Mouse (Mus musculus): ENCODE measurements around the gene Ctnna2.

Ctnna2 gene

DNA sequence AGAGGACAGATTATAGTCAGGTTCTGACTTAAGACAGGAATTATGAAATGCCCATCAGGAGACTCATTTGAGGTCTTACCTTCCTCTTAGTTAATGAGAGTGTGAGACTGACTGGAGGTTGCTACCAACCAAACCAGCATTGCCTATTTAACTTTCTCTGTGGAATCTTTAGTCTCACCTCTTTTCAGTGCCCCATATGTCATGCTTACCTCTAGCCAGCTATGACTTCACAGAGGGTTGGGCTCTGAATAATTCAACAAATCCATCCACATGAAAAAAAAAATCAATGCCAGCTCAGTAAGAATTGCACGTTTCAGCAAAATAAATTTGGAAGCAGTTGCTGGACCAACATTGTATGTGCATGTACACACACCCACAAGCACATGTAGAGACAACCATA is 562.5 kb downstream of the Ctnna2 start:
- no peak for DNase-seq

DNA sequence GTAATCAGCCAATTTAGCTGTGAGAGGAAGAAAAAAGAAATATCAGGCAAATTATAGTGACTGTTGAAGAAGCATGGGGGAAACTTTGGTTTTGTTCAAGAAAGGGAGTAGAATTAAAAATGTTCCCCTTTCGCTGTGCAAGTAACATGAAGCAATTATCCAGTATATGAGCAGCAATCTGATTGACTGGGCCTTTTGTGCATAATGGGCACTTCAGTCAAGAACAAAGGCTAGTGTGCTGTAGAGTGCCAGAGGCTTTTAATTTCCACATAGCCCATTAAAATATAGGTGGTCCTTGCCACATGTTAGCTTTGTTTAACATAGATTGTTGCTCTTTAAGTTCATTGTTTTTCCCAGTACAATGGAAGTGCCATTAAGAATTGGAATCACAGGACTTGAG is 566.0 kb downstream of the Ctnna2 start:
- no peak for DNase-seq

DNA sequence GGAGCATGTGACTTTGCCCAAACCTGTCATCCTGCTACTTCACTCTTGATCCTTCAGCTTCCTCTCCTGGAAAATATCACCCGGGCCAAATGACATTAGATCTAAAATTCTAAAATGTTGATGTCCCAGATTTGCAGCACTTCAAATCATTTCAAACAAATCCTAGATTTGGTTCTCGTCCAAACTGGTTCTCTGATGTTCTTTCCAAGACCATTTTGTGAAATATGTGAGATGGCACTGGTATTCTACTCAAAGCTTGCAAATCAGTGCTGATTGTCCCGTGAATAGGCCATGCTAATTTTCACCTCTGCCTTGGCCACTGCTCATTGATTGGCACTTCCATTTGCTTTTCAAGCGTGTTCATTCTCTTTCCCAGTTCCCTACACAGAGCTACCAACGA is 571.0 kb downstream of the Ctnna2 start:
- DNase-seq, result no peak

DNA sequence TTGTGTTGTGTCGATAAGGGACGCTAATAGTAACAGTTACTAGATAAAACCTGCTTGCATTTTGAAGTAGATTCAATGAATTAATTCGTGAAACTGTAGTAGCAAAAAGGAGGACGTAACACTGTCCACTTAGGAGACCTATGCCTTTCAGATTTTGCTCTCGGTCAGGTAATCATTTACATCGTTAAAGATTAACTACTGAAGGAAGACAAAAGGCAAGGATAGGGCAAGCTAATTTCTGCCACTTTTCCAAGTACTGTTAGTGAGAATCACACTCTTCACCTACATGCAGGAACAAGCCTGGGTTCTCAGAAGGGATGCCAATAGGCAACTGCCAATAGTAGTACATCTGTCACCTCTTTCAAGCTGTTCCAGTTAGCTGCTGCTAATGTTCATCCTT is 578.7 kb downstream of the Ctnna2 start:
- no peak for DNase-seq

DNA sequence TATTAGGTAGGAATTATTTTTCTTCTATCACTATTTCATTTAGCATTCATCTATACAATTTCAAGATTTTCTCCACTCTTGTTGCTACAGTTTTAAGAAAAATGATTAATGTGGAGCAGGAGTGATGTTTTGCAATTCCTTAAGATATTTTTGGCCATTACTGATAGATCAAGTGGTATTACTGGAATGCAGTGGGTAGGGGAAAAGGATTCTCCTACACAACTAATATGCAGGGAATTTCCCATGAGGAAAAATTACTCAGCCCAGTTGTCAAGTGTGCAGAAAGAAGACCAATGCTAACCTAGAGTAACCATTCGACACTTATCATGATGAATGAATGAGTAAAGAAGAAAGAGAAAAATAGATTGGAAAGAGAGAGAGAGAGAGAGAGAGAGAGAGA is 587.8 kb downstream of the Ctnna2 start:
- DNase-seq, result no peak

DNA sequence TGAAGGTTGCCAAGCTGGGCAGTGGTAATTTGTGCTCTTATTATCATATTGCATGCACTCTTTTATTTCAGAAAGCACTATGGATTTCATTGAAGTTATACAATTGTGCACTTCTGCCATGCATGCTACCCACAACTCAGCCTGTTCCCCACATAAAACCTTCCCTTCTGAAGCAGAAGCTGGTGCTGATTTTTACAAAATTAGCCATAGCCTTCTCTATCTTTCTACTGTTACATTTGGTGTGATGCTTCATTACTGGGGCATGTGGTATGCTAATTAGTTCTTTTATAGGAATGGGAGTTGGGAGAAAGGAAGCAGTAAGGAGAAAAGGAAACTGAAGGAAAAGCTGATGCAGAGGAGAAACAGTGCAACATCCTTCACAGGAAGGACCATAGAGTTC is 598.2 kb downstream of the Ctnna2 start:
- no peak for DNase-seq

DNA sequence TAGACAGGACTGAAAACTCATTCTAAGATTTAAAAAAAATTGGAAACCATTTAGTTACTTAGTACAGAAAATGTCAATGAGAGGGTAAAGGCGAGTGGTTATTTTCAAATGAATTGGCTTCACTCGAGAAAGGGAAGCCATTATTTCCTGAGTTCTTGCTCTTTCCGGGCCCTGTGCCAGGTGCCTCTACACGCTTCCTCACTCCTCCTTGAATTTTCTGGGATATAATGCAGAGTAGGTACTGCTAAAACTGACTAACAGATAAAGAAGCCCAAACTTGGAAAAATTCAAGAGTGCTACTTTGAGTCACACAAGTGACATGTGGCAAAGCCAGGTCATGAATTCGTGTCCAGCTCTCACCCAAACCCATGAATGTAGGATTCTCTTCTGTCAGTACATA is 606.4 kb downstream of the Ctnna2 start:
- peak; percentile 28 for DNase-seq

DNA sequence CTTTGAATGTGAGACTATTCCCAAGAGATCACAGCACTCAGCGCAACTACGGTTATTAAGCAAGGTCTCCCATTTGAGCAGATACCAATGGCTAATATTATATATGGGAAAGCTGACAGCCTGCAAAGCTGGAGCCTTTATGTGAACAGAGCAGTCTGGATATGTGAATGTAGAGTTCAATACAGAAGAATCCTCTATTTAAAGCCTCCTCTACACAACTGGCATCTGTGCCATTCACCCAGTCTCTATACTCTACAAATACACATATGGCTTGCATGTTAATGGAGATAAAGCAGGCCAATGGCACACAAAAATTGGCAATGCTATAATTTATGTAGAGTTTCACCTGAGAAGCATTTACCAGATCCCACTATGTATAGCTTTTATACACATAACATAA is 608.4 kb downstream of the Ctnna2 start:
- no peak for DNase-seq

DNA sequence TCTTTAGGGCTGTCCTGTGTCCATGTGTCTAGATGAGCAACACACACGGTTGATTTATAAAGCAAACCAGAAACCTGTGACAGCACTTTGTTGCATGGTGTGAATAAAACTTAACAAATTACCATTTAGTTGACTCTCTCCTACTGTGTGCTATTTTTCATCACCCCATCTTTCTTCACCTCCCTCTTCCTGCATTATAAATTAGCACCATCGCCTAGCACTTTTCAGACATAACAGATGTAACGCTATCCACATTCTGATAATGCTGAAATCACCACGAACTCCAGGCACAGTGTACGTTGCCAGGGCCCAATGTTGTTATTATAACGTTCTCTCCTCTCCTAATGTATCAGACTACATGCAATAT is 621.0 kb downstream of the Ctnna2 start:
- no peak for DNase-seq

DNA sequence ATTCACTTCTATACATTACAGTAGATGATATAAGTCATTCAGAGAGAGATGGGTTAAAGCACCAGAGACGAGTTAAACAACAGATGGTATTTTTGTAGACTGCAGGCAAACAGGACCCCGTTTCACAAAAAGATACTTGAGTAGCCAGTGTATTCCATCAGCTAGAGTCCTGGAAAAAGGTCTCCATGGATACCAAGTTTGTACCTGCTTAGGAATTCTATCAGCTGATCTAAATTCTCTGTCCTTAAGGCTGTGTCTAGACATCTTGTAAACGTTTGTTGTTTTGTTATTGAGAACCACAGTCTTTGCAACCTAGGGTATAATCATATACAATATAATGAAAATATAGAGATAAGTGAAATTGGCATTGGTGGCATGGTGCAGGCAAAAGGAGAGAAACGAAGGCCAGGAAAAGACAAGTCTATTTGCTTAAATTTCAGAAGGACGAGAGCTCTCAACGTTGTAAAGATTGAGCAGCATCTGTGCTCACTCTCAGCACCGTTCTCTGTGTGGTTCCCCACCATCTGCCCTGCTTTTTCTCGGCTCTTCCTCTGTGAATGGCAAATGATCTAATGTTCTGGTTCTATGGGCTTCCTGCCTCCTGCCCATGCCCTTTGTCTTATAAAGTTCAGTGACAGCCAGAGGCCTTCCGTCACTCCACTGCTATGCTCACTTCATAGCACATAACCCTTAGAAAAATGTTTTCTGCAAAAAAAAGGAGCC is 621.6 kb downstream of the Ctnna2 start:
- DNase-seq, result no peak

DNA sequence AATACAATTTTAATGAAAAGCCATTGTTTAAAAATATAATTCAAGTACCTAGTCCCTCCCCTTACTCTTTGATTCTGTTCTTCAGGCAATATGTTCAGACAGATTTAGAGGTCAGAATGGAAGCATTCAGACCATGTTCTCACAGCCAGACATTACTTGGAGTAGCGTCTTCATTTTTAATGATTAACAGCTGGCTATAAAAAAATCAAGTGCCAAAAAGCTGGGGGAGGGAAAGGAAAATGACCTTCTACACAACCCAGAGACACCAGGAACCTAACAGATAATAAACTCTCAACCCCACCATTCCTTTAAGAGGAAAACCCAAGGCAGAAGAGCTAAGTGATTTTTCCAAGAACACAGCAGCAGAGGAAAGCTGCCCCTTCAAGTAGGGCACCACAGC is 624.7 kb downstream of the Ctnna2 start:
- DNase-seq, result no peak

DNA sequence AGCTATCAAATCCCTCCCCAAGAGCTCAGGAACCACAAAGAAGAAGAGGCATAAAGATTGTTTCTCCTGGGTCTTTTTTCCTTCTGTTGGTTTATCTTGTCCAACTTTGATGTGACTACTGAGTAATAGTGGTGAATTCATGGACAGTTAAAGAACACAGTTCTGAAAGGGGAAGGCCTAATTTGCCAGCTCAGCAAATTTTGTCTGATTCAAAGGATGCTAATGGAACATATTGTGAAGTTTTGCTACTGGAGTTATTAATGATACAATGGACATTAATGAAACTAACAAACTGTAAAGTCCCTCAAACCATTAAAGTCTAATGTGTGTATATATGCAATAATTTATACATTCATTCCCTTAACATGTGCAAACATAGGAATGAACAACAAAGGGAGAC is 635.7 kb downstream of the Ctnna2 start:
- DNase-seq, result no peak

DNA sequence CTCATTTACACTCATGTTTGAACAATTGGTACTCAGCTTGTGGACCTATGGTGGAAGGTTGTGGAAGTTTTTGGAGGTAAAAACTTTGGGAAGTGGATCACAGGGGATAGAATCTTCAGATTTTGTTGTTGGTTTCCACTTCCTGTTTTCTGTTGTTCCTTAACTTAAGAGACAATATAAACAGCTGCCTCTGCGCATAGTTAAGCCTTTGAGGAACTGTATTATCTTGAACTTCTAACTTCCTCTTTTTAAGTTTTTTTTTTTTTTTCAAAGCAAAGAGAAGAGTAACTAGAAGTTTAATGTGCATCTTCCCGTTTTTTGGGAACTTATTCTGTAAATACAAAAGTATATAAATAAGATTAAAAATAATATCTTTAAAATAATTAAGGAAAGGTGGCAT is 644.0 kb downstream of the Ctnna2 start:
- no peak for DNase-seq

DNA sequence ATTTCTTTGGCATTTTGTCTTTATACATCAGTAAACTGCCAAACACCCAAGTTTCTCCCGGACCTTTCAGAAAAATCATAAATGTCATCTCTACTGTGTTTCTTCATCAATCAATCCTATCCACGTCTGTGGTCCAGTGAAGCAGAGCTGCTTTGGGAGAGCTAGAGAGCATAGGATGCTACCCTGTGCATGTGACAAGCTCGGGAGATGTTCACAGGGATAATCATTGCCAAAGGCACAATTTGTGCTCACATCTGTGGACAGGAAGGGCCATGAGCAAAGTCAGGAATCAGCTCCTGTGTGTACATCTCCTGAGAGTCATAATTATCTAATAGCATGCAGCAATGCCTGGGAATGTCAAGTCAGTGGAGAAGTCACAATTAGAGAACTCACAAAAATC is 654.8 kb downstream of the Ctnna2 start:
- DNase-seq, result no peak

DNA sequence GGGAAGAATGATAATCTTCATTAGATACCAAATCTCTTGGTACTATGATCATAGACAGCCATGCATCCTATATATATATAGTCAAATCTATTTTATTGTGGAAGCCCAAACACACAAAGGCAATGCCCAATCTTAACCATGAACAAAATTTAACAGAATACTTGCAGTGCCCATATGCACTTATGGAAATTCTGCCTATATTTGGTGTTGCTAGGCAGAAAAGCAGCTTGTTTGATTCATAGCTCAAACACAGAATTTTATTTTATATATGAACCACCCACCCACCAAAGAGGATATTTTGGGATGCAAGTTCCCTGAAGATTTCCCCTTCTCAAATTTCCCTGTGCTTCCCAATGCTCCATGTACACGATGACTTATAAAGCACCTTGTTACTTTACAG is 655.2 kb downstream of the Ctnna2 start:
- no peak for DNase-seq

DNA sequence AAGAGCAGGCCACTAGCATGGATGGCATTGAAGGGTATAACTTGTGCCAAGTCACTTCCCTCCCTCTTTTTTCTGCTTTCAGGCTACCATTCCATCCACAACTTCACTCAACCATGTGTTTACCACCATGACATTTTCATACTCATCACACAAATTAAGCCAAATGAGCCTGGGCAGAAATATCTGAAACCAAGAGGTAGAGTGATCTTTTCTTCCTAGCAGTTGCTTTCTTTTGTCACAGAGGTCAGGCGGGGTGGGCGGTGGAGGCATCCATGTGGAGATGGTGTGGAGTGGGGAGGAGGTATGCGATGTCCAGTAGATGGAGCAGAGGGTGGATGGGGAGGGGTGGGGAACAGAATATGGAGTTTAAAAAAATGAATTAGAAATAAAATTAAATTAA is 672.7 kb downstream of the Ctnna2 start:
- DNase-seq, result no peak

DNA sequence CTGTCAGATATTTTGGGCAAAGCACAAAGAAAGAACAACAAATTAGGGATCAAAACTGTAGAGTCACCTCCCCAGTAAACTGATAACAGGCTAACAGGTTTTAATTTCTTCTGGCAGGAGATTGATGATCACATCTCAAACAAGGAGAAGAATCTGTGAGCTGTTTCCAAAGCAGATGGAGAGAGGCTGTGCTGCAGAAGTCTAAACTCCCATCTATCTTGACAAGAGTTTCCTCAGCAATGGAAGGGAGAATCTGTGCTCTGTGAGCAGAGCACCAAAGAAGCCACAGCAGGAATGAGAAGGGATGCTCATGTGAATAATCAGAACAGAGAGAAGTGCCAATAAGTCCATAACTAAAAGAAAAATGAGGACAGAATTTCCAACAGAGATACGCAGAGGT is 678.2 kb downstream of the Ctnna2 start:
- DNase-seq, result no peak

DNA sequence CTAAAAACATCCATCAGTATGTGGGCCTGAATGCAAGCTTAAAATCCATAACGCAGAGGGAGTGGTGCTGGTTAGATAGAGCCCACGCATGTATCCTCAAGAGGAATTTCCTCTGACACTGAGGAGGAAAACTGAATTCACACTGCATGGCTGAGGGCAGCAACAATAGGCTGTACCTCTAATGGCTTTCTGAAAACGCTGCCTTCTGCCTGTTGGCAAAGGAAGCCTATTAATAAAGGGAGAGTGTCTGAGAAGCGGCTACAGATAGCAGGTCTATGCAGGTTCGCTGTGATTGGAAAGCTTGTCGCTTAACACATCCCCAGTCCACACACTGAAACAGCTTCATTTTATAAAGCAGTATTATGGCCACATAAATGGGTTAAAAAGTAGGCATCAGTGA is 688.1 kb downstream of the Ctnna2 start:
- DNase-seq, result no peak

DNA sequence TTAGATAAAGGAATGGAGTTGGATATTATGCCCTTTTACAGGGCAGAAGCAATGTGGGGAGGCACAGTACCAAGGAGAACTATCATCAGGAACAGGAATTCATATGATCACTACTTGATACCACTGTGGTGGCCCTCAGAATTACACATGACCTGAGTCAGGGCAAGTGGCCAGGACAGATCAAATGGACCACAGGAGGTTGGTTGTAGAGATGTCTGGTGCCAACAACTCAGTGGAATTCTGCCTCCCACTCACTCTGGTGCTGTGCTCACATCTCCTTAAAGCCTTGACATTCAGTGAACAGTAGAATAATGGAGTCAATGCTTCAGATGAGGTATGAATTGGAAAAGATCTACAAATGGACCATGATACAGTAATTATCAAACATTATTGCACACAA is 691.1 kb downstream of the Ctnna2 start:
- no peak for DNase-seq

DNA sequence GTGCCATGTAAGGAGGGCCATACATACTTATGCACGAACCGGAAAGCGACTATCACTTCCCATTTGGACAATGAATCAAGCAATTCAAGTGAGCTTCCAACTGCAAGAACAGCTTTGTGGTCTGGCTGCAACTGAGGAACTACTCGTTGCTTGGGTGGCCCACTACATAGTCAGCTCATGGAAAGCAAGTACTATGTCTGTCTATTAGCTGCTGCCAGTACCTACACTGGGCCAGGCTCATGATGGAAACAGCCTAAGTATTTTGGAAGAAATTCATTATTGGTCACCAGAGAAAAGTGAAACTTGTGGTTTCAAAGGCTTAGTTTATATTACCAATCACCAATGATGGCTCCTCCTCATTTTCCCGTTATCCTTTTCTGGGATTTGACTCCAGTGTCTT is 693.2 kb downstream of the Ctnna2 start:
- no peak for DNase-seq

DNA sequence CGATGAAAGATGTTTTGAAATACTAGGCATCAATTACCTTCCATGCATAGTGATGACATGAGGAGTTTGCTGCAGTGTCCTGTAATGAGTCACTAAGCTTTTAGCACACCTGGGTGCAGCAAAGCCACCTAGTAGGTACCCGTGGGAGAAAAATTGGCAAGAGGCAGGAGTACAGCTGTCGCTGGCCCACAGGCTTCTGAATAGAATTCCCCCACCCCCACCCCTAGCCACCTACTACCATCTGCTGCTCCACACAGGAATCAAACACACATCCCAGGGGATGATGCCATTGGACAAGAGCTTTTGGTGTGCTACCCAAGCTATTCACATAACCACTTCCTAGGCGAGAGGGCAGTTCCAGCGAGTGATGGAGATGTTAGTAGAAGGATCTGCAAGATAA is 700.7 kb downstream of the Ctnna2 start:
- DNase-seq, result no peak

DNA sequence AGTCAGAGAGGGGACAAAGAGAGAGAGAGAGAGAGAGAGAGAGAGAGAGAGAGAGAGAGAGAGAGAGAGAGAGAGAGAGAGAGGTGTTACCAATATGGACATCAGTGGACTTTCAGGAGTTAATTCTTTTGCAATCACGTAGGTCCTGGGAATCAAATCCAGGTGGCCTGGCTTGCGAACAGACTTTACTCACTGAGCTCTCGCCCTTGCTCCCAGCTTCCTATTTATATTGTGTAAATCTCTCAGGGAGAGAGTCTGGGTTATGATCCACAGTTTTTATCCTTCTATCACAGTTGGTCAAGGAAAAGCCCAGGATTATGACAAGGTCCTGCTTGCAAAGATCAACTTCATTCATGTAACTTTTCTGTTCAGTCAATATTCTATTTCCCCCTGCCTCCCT is 714.3 kb downstream of the Ctnna2 start:
- DNase-seq, result no peak

DNA sequence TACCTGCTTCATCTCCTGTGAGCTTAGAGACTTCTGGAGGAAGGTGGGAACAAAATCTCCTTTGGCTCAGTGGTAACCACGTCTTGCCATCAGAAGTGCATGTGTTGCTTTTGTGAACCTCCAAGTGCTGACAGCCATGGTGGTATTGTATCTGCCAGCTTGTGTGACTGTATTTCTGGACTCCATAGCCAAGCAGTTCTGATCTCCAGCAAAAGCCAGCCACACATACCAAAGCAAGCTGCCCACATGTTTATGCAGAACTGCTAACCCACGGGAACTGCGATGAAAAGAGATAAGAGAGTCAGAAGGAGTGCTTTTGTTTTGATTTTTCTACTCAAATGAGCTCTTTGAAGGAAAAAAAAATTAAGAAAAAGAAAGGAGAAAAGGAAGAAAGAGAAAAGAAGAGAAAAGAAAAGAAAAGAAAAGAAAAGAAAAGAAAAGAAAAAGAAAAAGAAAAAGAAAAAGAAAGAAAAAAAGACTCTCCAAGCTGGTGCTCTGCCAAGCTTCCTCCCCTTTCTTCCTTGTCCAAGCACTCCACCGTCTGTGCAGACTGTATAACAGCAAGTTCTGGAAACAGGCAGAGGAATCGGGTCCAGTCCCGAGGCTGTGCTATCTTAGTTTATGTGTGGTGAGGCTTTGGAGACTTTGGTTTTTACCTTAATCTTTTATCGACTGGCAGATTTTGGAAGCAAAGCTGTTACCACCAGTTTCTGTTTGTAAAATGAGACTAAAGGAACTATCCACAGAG is 722.0 kb downstream of the Ctnna2 start:
- DNase-seq, result peak; percentile 47

DNA sequence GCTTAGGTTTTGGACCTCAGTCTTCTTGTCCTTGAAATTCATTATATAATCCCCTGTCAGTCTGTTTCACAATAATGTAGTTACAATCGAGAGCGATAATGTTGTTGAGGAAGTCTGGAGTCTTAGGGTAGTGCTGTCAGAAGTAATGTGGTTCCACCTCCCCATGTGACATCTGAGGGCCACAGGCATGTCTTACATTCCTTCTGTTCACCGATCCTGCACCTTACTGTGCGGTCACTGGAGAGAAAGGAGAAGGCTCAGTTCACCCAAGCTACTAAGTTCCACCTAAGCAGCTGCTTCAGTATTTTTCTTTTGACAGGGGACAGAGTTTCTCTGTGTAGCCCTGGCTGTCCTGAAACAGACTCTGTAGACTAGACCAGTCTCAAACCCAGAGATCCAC is 723.2 kb downstream of the Ctnna2 start:
- peak; percentile 8 for DNase-seq

DNA sequence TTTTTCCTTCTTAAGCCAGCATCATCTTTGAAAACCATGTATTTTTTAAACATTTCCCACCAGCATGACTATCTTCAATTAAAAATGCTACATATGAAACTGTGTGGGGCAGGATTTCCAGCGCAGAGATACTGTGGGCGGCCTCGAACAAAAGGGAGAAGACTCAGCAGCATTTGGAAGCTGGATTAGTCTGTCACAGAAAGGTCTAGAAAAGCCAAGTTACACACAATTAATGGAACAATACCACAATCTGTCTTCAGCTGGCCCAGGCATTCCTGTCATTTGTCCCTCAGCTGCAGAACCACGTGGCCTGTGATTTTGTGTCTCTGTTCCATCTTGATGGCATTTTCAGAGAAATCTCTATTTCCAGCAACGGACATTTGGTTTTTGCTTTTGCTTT is 726.0 kb downstream of the Ctnna2 start:
- no peak for DNase-seq
